Mouse (Mus musculus) neural tube, embryonic 10.5 days (tissue): ENCODE results near the gene Stx17.

ENCODE experiments used
- DNase-seq: peaks from one replicate; pipeline ENCODE4 v3.0.0-alpha.2; 2017; ENCODE audit warnings: low spot score; ENCODE audit errors: extremely low spot score

The Stx17 gene

DNA sequence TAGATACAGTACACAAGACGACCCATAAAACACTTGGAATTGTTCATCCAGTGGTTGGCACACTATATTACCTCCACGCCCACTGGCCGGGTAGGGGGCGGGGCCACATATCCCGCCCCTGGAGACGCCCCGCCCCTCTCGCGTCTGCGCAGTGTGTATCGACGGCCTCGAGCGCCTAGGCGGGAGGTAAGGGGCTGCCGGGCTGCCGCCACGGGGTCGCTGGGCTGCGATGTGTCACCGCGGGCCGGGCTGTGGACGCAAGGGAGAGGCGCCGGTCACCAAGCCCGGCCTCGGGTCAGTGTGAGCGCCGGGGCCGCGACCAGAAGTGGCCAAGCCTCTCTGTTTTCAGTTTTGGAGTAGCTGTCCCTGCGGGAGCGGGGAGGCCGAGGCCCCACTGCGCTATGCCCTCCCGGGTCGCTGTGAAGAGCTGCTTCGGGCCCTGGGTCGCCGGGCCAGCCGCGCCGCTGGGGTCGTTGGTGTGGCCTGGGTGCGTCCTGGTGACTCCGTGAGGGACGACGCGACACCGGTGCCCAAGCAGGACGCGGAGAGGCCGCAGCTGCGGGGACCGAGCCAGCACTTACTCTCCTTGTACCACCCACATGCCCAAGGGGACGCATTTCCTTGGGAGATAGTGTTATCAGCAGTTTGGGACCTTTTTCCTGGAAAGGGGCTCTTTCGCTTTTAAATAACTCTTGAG is at the start of gene Stx17:
Gene Stx17, plus strand, starts transcription at position 143 of the 697 bp plus-strand sequence.
- peak; percentile 86 for DNase-seq

DNA sequence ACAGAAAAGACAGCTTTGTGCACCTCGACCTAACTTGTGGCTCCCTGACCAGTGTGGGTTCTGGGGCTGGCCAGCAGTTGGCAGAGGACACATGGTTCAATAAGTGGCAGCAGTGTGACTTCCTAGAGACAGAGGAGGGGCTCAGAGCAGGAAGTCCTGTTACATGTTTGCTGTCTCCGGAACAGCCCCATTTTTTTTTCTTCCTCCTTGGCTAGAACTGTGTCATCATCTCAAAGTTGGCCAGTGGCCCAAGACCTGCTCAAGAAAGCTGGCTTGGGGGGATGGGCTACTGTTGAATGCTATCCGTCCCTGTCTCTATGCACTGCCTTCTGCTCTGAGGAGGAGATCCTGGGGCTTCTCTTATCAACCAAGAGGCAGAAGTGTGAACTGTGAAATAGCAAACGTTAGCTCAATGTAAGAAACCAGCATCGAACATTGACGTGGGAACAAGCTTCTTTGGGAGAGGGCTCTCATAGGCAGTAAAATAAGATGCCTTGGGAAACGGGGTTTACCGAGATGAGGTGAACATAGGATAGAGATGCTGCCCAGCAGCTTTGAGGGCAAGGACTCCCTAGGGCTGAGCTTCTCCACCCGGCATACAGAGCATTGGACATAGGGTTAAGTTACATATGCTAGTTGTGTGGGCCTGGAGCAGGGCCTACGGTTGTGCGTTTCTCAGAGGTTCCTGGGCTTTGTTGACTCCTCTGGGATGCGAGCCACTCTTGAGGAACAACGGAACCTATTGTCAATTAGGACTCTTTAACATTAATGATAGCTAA is 47.8 kb upstream of the Stx17 start:
- no peak for DNase-seq

DNA sequence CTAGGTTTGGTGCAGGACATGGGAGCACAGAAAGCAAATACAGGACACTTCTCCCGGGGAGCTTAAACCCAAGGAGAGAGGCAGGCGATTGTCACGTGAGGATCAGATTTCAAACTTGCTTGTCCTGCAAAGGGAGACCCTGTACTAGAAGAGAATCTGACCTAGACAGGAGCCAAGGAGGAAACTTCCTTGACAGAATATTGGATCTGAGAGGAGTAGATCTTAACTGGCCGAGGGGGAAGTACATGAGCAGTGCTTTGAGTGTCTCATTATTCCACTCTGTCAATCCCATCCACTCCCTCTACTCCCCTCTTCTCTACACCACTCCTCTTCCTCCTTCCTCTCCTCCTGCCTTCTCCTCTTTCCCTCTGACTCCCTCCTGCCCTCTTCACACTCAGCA is 46.5 kb upstream of the Stx17 start:
- DNase-seq, result peak; percentile 13

DNA sequence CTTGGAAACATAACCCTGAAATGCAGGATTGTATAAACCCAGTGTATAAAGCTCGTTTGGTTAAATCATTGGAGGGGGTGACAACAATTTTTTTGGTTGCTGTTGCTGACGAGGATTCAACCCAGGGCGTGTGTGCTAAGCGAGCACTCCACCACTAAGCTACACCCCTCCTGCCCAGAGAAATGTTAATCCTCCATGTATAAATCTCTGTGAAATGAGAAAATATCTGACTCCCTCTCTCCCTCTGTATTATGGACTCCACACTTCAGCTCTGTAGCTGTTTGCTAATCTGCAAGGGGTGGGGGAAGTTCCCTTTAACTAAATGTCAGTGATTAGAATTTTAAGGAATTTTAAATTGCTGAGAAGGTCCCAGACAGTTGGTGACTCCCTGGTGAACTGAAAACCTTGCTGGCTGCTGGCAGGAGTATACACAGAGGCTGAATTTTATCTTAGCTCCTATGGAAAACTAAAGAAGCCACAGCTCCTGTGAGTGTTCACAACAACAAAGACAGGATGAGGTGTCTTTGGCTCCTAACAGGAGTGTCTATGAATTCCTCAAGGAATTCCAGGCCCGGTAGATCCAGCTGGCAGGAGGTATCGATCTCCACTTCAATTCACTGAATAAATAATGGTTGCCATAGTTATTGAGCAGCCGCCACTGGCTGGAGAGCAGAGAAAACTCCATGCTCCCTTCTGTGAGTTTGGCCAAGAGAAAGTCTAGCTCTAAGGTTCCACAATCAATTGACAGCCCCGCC is 45.3 kb upstream of the Stx17 start:
- DNase-seq, result no peak

DNA sequence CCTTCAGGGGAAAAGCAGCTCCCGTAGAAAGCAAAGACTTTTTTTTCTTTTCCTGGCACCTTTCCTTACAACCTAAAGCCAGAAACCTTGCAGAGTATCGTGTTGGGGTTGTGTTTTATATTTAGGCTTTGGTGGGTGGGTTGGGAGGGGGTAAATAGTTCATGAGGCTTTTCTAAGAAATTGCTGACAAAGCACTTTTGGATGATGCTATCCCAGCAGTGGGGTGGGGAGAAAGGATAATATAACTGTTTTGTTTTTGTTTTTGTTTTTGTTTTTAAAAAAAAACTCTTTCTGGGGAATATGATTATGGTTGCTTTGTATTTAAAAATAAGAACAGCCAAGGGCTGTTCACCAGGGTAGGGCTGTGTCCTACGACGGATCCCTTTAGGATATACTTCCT is 41.3 kb upstream of the Stx17 start:
- no peak for DNase-seq

DNA sequence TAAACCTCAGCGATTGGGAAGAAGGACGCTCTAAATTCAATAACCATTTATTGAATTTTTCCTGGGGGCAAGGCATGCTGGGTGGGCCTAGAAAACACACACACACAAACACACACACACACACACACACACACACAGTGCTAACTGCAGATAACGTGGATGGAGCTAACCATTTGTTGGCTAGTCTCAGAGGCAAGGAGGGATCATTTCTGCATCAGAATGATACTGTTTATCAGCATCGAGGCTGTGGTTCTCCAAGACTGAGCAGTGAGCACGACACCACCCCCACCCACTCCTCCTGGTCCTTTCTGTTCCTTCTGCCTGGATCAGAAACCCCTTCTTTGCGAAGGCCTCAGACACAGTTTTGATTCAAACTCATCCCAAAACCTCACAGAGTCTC is 38.1 kb upstream of the Stx17 start:
- no peak for DNase-seq

DNA sequence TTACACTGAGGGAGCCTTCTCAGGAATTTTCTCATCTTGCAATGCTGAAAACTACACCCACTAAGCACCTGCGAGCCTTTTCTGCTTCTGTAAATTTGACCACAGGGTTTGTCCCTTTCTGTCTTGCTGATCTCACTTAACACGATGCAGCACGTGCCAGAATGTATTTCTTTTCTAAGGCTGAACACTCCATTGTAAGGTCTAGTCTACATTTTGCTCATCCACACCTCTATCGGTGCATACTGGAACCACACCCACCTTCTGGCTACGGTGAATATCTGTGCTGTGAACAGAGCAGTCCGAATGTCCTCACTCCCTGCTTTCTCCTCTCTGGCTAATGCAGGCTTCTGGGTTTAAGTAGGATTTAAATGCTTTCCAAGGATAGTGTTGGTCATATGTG is 37.2 kb upstream of the Stx17 start:
- DNase-seq, result no peak

DNA sequence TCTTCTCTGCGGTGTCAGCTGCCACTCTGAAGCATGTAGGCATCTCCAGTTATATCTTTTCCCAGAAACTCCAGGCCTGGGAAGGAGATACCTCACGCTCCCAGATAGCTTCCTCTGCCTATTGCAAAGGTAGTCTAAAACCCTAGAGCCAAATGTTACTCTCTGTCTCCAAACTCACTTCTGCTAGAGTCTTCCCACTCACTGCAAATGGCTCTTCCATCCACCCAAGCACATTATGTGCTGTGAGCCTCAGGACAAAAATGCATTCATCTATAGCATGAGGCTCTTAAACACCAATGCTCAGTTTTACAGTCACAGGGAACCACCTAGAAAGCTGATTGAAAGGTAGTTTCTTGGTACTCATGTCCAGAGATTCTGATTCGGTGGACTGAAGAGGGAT is 31.5 kb upstream of the Stx17 start:
- no peak for DNase-seq

DNA sequence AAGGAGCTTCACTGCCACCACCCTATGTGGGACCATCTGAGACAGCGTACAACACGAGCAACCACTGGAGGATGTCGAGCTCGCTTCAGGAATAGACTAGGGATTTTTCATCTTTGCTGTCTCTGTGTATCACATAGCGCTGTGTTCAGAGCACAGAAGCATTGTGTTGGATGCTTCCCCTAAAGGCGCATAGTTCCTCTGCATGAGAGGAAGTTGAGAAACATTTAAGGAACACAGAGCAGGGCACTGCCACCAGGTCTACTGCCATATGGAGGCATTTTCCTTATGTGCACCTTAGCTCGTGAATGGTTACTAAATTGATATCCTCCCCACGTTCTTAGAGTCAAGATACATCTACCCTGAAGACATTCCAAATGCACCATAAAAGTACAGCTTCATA is 24.5 kb upstream of the Stx17 start:
- DNase-seq, result no peak

DNA sequence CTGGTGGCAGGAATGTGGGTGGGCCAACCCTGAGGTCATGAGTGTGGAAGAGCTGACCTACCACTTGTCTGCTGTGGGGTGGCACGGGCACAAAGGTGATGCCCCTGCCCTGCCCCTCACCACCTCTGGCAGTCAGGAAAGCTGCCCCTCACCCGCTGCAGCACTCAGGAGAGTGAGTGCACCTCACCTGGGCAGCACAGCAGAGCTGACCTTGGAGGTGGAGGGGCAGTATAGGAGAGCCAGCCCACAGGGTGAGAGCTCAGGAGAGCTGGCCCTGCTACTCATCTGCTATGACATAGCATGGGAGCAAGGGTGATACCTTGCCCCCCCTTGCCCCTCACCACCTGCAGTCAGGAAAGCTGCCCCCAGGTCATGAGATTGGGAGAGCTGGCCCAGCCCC is 22.7 kb upstream of the Stx17 start:
- no peak for DNase-seq

DNA sequence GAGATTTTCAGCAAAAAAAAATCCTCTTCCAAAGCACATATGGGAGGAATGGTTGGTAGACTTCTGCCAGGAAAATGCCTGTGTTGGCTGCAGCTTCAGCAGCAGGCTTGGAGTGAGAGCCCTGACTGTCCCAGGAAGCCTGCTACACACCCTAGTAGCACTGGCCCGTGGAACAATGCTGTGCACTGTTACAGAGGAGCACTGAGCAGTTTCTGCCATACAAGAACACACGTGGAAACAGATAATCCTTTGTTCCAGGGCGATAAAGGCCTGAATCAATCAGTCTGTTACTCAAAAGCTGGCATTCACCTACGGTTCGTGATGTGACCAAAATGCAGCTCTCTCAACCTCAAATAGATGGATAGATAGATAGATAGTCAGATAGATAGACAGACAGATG is 19.3 kb upstream of the Stx17 start:
- no peak for DNase-seq

DNA sequence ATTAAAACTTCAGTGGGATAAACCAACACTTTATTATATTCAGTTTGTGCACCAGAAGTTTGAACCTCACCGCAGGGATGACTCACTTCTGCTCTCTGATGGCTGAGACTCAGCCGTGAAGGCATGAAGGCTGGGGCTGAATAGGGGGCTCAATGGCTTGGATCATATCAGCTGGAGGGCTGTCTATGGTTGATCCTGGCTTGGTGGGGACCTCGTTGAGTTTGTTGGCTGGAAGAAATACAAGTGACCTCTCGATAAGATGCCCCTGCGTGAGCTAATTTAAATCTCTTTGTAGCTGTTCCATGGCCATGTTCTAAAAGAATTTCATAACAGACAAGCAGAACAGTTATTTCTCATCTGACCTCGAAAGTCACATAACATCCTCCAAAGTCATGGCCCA is 17.6 kb upstream of the Stx17 start:
- DNase-seq, result no peak

DNA sequence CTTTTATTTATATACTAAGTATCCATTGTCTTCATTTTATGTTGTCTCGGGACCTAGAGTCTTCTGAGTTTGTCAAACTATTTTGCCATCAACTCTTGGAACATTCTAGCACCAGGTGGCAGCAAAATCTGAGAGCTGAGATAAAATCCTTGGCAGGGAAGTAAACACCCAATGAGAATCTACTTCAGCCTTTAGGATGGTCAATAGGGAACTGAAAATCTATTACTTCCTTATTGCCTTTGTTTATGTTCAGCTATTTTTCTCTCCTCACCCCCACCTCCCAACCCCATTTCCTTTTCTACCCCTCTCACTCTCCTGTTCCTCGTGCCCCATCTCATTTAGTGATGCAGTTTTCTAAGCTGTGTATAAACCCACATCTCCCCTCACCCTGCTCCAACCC is 16.1 kb upstream of the Stx17 start:
- no peak for DNase-seq

DNA sequence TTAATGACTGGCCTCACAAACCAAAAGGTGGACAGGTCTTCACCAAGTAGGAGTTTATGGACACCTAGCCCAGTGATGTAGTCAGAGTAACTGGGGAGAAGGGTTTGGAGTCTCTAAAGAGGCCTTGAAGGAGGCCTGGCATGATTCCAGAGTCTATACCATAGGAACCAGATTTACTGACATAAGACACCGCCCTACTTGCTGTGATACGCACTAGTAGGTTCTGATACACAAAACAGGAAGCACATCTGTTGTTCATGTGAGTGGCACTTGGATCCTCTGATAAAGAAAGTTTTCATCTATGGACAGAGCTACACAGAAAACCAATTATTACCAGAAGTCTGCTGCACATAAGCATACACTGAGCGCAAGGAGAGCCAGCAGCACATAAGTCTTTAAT is 14.4 kb upstream of the Stx17 start:
- no peak for DNase-seq

DNA sequence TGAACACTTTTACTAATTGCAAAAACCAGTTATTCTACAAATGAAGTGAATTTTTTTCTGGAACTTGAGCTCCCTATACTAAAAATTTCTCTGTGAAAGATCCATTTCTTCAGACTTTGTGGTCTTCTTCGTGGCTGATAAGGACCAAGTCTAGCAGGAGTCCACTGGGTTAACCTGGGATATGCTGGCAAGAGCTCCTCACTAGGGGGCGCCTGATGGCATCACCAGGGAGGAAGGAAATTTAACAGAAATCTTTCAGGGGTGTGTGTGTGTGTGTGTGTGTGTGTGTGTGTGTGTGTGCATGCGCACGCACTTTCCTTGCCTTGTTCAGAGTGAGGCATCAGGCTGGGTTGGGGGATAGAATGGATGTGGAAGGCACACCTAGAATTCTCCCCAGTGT is 8.5 kb upstream of the Stx17 start:
- no peak for DNase-seq

DNA sequence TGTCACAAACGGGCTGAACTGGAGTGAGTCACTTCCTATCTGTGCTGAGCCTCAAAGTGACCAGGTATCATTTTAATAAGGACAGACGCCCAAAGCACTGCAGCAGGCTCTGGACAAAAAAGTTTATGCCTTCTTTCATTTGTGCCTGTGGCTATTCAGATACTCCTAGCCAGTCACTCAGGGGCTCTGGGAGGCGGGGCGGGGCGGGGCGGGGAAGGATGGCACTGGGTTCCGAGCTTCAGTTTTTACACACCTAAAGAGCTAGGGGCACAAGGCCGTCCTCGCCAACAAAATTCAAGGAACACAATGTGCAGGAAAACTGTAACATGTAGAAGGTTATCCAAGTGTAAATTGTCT is 321 bp upstream of the Stx17 start:
- no peak for DNase-seq

DNA sequence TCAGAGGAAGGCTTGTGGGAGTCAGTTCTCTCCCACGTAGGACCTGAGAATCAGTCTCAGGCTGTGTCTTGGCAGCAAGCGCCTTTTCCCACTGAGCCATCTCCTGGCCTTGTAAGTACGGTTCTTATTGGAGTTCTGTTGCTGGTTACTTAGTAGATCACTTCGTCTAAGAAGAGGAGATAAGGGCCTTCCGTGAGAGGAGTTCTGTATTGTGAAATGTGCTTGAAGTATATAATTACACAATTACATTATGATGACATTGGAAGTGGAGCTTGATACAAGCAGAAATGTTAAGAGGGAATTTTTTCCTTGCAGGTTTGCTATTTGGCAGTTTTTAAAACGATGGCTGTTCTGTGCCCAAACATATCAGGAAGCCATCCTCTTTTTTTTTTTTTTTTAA is 5.6 kb downstream of the Stx17 start:
- no peak for DNase-seq

DNA sequence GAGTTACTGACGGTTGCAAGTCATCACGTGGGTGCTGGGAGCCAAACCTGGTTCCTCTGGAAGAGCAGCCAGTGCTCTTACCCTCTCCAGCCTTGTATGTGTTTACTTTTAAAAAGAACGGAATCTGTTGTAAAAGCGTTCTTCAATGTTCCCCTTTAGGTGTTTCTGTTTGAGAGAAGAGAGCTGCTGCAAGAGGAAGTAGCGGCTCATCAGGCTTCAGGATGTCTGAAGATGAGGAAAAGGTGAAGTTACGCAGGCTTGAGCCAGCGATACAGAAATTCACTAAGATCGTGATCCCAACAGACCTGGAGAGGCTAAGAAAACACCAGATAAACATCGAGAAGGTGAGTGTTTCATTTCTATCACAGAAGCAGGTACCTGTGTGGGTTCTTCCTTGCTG is 6.9 kb downstream of the Stx17 start:
- DNase-seq, result no peak

DNA sequence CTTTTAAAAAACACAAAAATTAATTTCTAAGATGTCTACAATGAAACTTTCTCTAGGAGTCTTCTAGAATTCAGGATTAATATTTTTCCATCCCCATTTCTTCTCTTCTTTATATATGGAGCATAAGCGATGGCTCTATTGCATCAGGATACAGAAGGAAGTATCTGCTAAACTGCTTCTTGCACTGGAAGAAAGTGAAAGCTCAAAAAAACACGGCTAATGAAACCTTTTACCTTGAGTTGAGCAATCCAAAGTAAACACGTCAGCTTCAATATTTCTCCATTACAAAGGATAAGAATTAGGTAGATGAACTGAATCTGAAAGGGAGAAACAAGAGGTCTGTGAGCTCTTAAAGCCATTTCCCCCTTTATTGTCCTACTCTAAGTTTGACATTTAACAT is 8.0 kb downstream of the Stx17 start:
- no peak for DNase-seq

DNA sequence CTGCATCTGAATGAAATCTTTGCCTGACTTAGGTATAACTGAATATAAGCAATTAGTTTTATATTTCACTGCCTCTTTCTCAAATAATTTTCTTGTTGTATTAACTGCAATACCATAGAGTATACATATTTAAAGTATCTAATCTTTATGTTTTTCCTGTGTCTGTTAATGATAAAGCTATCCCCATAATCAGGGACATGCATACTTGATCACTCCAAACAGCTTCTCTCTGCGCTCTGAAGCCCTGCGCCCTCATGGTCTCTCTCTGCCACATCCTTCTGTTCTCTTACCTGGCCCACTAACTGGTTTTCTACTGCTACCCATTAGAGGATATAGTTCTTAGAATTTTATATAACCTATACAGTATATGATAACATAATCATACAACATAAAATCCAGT is 24.8 kb downstream of the Stx17 start:
- no peak for DNase-seq

DNA sequence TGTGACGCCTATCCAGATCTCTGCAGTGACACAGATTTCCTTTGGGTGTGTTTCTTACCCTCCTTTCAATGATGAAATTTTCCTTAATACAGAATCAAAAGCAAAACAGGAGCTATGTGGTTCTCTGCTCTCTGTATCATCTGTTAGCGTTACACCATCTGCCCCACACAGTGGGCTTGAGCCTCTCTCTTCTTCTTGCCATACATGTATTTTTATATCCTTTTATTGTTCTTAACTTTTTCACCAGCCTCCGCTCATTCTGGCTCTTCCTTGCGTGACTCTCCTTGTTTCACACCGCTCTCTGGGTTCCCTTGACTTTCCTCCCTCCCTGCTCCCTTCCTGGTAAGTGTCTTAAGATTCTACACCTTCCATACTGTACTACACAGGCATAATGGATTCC is 28.5 kb downstream of the Stx17 start:
- no peak for DNase-seq

DNA sequence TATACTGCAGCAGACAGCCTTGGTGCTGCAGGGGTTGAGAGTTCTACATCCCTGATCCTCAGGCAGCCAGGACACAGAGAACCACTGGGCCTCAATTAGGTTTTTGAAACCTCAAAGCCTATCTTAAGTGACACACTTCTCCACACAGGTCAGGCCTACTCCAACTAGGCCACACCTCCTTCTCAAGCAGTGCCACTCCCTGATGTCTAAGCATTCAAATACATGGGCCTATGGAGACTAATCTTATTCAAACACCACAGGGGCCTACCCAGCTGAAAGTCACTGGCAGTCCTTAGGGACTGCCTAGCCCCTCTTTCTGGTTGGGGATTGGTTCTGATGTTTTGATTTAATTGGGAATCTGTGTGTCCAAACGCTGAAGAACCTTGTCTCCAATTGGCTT is 31.1 kb downstream of the Stx17 start:
- DNase-seq, result no peak

DNA sequence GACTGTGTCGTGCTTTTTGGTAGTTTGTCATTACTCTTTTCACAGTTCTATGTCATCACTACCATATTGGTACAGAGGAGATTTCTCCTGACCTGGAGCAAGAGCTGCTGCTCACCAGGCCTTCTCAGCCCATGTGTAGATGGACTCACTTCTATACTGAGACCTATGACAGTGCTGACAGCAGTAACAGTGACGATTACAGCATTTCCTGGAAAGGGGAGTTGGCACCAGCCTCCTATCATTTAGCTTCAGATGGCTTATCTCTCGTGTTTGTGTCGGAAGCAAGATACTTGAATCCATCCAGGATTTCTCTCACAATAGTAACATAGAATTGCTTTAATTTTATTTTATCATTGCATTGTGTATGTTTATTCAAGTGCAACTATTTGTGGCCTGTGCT is 35.7 kb downstream of the Stx17 start:
- no peak for DNase-seq
